Mouse (Mus musculus) limb, embryonic 11.5 days (tissue): ENCODE results near the gene Cpsf3. TPM values are rescaled to one million over a fixed set of nuclear protein-coding genes. Genes with fewer than 3 reads are reported as not detected.

Experiments
- ATAC-seq: fragments of 200-750 bp; cut with Nextera tagmentation; 2 replicates; pipeline ENCODE4 v1.8.0; 2017; ENCODE audit warnings: low read depth; ENCODE audit not compliant: insufficient number of reproducible peaks, low FRiP score, low TSS enrichment
- DNase-seq: peaks from one replicate; pipeline ENCODE4 v3.0.0-alpha.2; 2015; ENCODE audit warnings: low spot score
- H3K27ac ChIP-seq: fragments of 300-500 bp; sonication (generic); replicated peaks from 2 replicates; pipeline ENCODE4 v1.5.1; 2014; ENCODE audit warnings: low read depth, mild to moderate bottlenecking, low read length
- H3K27me3 ChIP-seq: fragments of 300-500 bp; sonication (generic); 2 replicates; pipeline ENCODE4 v1.6.1; 2014; ENCODE audit warnings: mild to moderate bottlenecking, low read length, mixed read lengths; ENCODE audit not compliant: control insufficient read depth, insufficient read depth
- H3K36me3 ChIP-seq: fragments of 300-500 bp; sonication (generic); 2 replicates; pipeline ENCODE4 v1.6.1; 2014; ENCODE audit warnings: mild to moderate bottlenecking, low read length, moderate library complexity, mixed read lengths; ENCODE audit not compliant: control insufficient read depth, insufficient read depth
- H3K4me1 ChIP-seq: fragments of 300-500 bp; sonication (generic); 2 replicates; pipeline ENCODE4 v1.6.1; 2014; ENCODE audit warnings: low read length, mixed read lengths; ENCODE audit not compliant: control insufficient read depth, insufficient read depth
- H3K4me2 ChIP-seq: fragments of 300-500 bp; sonication (generic); 2 replicates; pipeline ENCODE4 v1.6.1; 2014; ENCODE audit warnings: low read depth, mild to moderate bottlenecking, moderate library complexity; ENCODE audit not compliant: severe bottlenecking
- H3K4me3 ChIP-seq: fragments of 300-500 bp; sonication (generic); 2 replicates; pipeline ENCODE4 v1.5.1; 2014; ENCODE audit warnings: low read depth, low read length
- H3K9ac ChIP-seq: fragments of 300-500 bp; sonication (generic); 2 replicates; pipeline ENCODE4 v1.6.1; 2014; ENCODE audit warnings: mild to moderate bottlenecking, low read length
- H3K9me3 ChIP-seq: fragments of 300-500 bp; sonication (generic); 2 replicates; pipeline ENCODE4 v1.6.1; 2016; ENCODE audit warnings: low read length; ENCODE audit not compliant: control insufficient read depth
- WGBS: fragments of 180-500 bp; shearing (Covaris S2); extraction: QIAGEN DNeasy Blood & Tissue Kit; methylation state at CpG from one replicate; pipeline ENCODE4 v1.1.7; 2014; 5-methylcytosine and 5-hydroxymethylcytosine counted together
- polyA plus RNA-seq: library from polyadenylated mRNA; unstranded; fragments of >200 nt; fragmentation: Nextera tagmentation; extraction: Ambion mirVana; gene quantifications from 2 replicates; pipeline ENCODE4 v1.2.1, GENCODE M21; 2014

Cpsf3 gene
- polyA plus RNA-seq, 1 experiment from 2014 or later = 144 TPM

DNA sequence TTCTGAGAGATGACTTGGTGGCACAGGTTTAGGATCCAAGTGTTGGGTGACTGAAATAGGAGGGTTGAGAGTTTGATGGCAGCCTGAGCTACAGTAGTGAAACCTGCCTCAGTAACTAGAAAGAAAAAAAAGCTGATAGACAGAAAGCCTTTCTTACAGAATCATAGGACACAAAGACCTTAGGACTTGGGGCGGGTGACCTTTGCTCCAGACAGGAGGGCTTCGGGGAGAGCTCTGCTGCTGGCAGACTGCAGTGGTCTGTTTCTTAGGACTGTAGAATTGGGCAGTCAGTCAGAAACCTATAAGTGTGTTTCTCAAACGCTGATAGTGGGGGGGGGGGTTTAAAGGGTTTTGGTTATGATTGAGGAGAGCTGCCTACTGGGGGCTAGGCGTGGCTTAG is 20.6 kb downstream of the Cpsf3 start:
- Histone ChIP-seq H3K9ac (no peak overlapping the region), H3K27ac (no peak overlapping the region), H3K4me3 (no peak overlapping the region), H3K27me3 (no peaks in the 10 kb centered on the region), H3K4me2 (no peak overlapping the region), H3K36me3 (peaks cover 29% of the 10 kb centered on the region), H3K4me1 (no peaks in the 10 kb centered on the region), H3K9me3 (no peaks in the 10 kb centered on the region)
- WGBS = 91% methylated on average over 4 of the region's 4 CpGs
- DNase-seq (no peak), ATAC-seq (no peak)

DNA sequence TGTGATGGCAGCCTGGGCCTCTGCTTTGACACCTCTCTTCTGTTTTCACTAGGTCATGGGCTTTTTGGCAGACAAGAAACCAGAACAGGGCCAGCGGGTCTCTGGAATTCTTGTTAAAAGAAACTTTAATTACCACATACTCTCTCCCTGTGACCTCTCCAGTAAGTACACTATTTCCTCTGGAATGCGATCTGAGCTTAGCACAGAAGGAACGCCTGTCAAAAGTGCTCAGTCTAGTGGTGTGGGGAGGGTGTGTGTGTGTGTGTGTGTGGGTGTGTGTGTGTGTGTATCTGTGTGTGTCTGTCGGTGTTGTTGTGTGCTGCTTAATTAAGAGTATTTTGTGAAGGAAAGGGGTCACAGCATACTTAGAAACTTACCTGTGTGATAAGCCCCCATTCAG is 21.5 kb downstream of the Cpsf3 start:
- WGBS = 82% methylated on average over 4 of the region's 4 CpGs
- DNase-seq = no peak
- Histone ChIP-seq H3K9me3 (no peaks in the 10 kb centered on the region), H3K4me1 (no peaks in the 10 kb centered on the region), H3K9ac (no peak overlapping the region), H3K4me3 (no peak overlapping the region), H3K4me2 (no peak overlapping the region), H3K27ac (no peak overlapping the region), H3K27me3 (no peaks in the 10 kb centered on the region), H3K36me3 (peaks cover 34% of the 10 kb centered on the region)
- ATAC-seq = no peak

DNA sequence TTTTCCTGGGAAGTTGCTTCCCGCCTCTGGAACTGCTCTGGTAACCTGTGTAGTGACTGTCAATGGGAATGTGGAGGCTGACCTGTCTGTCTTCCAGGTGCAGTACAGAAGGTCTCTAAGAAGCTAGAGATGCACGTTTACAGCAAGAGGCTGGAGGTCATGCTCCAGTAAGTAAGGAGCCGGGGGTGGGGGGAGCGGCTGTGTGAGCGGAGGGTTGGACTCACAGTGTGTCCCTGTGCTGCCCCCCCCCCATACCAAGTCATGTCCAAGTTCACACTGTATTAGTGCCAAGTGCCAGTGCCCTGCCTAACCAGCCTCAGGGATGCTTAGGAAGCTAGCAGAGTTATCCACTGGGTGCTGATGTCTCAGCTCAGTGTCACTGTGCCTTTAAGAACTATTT is 27.0 kb downstream of the Cpsf3 start:
- Histone ChIP-seq H3K27me3 (no peaks in the 10 kb centered on the region), H3K4me2 (no peak overlapping the region), H3K4me3 (no peak overlapping the region), H3K4me1 (no peaks in the 10 kb centered on the region), H3K27ac (no peak overlapping the region), H3K9ac (no peak overlapping the region), H3K36me3 (peaks cover 25% of the 10 kb centered on the region), H3K9me3 (no peaks in the 10 kb centered on the region)
- DNase-seq (no peak), ATAC-seq (no peak)
- 92% methylated on average over 5 of the region's 5 CpGs for WGBS

DNA sequence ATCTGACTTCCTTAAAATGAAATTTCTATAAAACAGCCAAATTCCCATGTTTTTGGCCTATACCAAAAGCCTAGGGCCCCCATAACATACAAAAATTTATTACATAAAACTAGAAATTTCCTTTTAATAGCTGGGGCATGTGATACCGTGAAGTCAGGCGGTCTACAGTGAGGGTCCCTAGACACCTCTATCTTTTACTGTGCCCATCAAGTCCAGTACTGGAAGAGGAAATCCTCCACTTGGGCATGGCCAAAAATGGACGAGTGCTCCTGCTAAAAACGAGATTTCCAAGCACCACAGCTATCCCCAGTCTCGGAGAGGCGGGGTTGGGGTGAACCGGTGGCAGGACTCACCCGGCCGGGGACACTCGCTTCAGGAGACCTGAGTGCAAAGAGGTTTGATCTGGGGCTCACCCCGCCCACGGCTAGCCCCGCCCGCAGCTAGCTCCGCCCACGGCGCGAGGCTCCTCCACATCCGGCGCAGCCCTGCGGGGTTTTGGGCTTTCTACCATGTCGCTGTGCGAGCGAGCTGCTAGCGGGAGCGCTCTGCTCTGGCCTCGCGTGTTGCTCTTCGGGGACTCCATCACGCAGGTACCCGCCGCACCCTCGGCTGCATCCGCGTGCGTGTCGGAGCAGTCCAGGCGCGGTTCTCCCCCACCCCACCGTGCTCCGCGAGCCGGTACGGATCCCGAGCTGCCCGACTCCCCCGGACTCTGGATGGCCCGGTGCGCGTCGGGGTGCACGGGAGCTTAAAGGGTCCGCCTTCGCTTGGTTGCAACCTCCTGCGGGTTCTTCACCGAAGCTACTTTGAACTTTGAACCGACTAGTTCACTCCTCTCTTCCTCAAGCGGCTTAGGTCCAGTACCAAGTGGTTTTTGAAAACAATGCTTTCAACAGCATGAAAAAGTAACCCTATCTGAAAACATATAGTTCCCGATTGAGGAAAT is 31.0 kb downstream of the Cpsf3 start, which contains the start of gene Iah1:
TSS of gene Iah1 (plus strand) at position 467 of the 946 bp plus-strand sequence.
- WGBS = 2% methylated on average over 59 of the region's 59 CpGs

DNA sequence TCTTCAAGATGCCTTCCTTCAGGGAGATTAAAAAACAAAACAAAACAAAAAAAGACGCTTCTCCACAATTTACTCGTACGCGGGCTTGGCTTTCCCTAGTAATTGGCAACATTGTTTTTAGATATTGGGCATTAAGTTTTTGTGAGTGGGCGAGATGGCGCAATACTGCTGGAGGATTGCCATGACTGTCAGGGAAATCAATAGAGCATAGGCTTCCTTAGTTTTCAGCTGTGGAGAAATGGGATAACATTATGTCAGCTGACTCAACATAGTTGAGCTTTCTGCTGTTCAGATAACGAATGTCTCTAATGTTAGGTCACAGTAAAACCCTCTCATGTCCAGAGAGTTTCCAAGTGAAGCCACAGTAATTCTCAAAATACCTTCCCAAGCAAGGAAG is 31.7 kb downstream of the Cpsf3 start:
- no peaks in the 10 kb centered on the region for H3K27me3 ChIP-seq
- 39% methylated on average over 7 of the region's 7 CpGs for WGBS
- H3K9ac ChIP-seq = peak overlapping the region; percentile 68
- no peaks in the 10 kb centered on the region for H3K4me1 ChIP-seq
- H3K9me3 ChIP-seq = no peaks in the 10 kb centered on the region
- peak overlapping the region; percentile 60 for H3K4me2 ChIP-seq
- H3K36me3 ChIP-seq = peaks cover 9% of the 10 kb centered on the region; the same call in 1 of the 2 replicates
- DNase-seq = no peak
- no peak overlapping the region for H3K27ac ChIP-seq
- H3K4me3 ChIP-seq = peak overlapping the region; percentile 73
- no peak for ATAC-seq

More for the DNA sequence above, 31.0 kb downstream of the Cpsf3 start, which contains the start of gene Iah1:
- peak within 1 kb of the TSS; percentile 60 for H3K4me2 ChIP-seq
- peaks cover 11% of the 10 kb centered on the region; the same call in 1 of the 2 replicates for H3K36me3 ChIP-seq
- no peaks in the 10 kb centered on the region for H3K4me1 ChIP-seq
- no peaks in the 10 kb centered on the region for H3K27me3 ChIP-seq
- H3K9ac ChIP-seq = peak within 1 kb of the TSS; percentile 68
- H3K4me3 ChIP-seq = peak within 1 kb of the TSS; percentile 73
- ATAC-seq = peak; percentile 95
- H3K27ac ChIP-seq = 0 out of 2 replicates have a peak within 1 kb of the TSS, but pooled peaks have one; percentile 39
- peak; percentile 90 for DNase-seq
- no peaks in the 10 kb centered on the region for H3K9me3 ChIP-seq

DNA sequence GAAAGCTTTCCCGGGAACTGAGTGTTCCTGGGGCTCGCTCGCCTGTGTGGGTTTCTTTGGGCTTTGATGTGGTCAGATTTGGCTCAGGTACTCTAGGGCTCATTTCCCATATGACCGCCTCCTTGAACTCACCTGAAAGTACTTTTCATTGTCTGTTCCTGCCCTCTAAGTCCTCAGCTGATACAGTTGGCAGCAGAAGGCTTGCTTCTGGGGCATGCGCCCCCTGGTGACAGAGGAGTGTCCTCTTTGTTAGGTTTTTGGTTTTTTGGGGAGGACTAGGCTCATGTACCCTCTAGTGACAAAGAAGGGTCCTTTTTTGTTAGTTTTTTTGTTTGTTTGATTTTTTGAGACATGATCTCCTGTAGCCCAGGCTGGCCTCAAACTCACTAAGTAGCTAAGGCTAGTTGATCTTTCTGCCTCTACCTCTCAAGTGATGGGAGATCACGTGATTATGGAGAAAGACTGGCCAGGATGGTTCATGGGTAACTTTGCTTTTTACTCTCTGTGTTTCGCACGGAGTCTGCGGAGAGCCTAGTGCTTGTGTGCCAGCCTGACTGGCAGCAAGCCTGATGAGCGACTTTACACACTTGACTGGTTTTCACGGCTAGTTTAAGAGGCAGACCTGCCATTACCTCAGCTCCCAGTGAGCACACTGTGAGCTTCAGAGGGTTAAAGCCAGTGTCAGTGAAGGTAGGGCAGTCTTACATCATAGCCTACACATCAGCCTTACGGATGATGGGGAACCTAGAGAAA is 33.1 kb downstream of the Cpsf3 start:
- ATAC-seq (no peak), DNase-seq (peak; percentile 75)
- Histone ChIP-seq H3K27ac (no peak overlapping the region), H3K36me3 (peaks cover 11% of the 10 kb centered on the region; the same call in 1 of the 2 replicates), H3K9me3 (no peaks in the 10 kb centered on the region), H3K27me3 (no peaks in the 10 kb centered on the region), H3K9ac (no peak overlapping the region), H3K4me3 (no peak overlapping the region), H3K4me2 (no peak overlapping the region), H3K4me1 (no peaks in the 10 kb centered on the region)
- WGBS = 78% methylated on average over 12 of the region's 12 CpGs

DNA sequence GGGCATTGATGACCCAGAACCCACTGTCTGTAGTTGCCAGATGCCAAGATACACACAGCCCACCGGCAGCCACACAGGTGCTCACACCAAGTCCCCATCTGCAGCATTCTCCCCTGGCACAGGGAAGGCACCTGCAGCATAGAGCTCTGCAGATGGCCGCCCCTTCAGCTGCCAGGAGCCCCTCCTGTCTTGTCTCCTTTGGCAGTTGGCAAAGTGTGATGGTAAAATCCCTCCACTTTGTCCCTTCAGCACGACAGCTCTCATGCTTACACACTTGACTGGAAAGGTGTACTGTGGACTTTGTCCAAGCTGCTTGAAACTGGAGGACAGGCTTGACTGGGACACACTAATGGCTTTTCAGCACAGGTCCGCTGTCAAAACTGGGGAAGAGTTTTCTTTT is 35.1 kb downstream of the Cpsf3 start:
- H3K4me1 ChIP-seq = no peaks in the 10 kb centered on the region
- H3K4me2 ChIP-seq = no peak overlapping the region
- no peak overlapping the region for H3K9ac ChIP-seq
- H3K4me3 ChIP-seq = no peak overlapping the region
- H3K27ac ChIP-seq = no peak overlapping the region
- H3K27me3 ChIP-seq = no peaks in the 10 kb centered on the region
- H3K36me3 ChIP-seq = peaks cover 8% of the 10 kb centered on the region; the same call in 1 of the 2 replicates
- WGBS = 90% methylated on average over 4 of the region's 4 CpGs
- DNase-seq (no peak), ATAC-seq (no peak)
- H3K9me3 ChIP-seq = no peaks in the 10 kb centered on the region

DNA sequence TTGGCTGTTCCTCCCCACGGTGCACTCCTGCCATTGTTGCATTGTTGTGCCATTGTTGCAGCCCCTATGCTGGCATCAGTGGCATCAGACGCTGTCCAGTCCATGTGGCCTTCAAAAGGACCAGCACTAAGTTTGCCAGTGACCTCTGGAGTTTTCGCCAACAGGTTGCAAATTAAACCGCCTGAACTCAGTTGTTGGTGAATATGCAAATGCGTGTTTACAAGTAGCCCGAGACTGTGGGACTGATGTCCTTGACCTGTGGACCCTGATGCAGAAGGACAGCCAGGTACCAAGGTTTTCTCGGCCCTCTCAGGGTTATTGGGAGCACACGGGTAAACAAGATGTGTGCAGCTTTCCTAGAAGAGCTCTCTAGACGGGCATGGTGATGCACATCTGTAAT is 36.0 kb downstream of the Cpsf3 start:
- Histone ChIP-seq H3K9me3 (no peaks in the 10 kb centered on the region), H3K4me1 (no peaks in the 10 kb centered on the region), H3K9ac (no peak overlapping the region), H3K4me2 (no peak overlapping the region), H3K36me3 (peaks cover 12% of the 10 kb centered on the region; the same call in 1 of the 2 replicates), H3K27ac (no peak overlapping the region), H3K27me3 (no peaks in the 10 kb centered on the region), H3K4me3 (no peak overlapping the region)
- no peak for ATAC-seq
- 82% methylated on average over 9 of the region's 9 CpGs for WGBS
- no peak for DNase-seq
